Mouse (Mus musculus): ENCODE results near the gene Cenpv.

GRCm38 (mm10) chr11:62487540-62488350, 51.3 kb downstream of the Cenpv start:
- no peak for TF ChIP-seq CTCF (IDR thresholded peaks at IDR 0.05; ENCODE audit: extremely low read depth, insufficient read depth, insufficient read length, insufficient replicate concordance)
- no peak for TF ChIP-seq POLR2A (IDR thresholded peaks at IDR 0.05; ENCODE audit: low read depth, low read length)
